Mouse (Mus musculus) layer of hippocampus, postnatal 25 days (tissue): ENCODE results near the gene Ezr. TPM values are rescaled to one million over a fixed set of nuclear protein-coding genes. Genes with fewer than 3 reads are reported as not detected.
A peak's percentile ranks its signal among the peaks of the same experiment; 100 is the strongest.
"Not testable (repeated sequence)": the region's sequence is repeated elsewhere in the genome, so short reads cannot be mapped to it uniquely, and the experiment has no call there.

Source experiments
- DNase-seq, 2 experiments: peaks; one replicate each; pipeline ENCODE4 v3.0.0; 2022; ENCODE audit warnings: mixed read lengths in 2 of 2, low spot score in 1 of 2; ENCODE audit errors: extremely low spot score in 1 of 2
- total RNA-seq, 2 experiments: library from RNA; stranded (reverse); gene quantifications; 2 replicates each; pipeline ENCODE4 v1.2.3; 2021

Gene Ezr
- total RNA-seq, 2 experiments from 2014 or later: 48.4 to 48.7 TPM

DNA sequence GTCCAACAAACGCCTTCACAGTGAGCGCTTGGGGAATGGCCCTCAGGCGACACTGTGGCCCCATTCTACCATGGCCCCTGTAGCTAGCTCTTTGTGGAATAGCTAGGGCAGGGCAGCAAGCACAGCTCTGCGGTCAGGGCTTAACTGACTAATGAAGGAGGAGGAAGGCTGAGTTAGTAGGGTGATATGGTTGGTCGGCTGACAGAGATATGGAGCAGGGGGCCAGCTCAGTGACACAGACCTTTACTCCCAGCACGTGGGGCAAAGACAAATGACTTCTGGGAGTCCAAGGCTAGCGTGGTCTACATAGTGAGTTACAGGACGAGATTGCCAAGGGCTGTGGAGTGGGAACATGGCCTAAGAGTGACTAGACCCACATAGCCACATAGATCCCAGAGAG is 51.5 kb downstream of the Ezr start:
- DNase-seq: no peak

DNA sequence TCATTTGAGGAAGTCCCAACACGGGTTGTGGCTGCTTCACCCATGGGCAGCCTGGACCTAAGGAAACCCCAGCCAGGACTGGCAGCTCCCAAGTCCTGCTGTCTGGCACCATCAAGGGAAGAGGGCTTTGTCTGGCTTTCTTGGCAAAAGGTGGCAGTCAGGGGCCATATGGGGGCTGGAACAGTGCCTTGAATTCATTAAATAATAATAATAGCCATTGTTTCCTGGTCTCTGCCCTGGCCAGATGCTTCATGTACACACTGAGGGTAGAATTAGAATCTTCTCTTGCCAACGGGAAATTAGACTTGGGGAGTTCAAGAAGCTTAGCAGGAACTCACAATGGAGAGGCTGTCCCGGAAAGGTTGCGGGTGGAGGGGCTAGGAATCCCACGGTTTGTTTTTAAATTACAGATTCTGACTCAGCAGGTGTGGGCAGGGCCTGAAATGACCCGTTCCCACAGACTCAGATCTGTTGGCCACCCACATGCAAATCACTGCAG is 53.3 kb downstream of the Ezr start:
- peak in 1 of 2 experiments; percentile 3 for DNase-seq

DNA sequence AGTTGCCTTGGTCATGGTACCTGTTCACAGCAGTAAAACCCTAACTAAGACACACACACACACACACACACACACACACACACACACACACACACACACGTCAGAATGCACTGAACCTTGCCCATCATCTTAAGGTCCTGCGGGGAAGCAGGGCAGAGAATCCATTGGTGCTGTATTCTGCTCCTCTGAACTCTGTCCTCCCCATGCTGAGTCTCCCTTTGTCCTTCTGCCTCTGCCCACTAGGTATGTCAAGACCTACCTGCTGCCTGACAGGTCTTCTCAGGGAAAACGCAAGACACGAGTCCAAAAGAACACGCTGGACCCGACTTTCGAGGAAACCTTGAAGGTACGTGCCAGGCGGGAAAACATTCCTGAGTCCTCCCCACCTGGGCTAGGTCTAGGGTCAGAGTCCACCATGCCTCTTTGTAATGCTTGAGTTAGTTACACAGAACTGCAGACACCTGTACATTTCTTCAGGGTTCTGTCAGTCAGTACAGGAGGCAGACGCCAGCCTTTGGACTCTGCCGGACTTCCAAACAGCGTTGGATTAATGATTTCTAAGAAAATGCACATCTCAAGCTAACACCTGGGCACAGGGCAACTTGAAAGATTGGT is 54.5 kb downstream of the Ezr start:
- no peak for DNase-seq

DNA sequence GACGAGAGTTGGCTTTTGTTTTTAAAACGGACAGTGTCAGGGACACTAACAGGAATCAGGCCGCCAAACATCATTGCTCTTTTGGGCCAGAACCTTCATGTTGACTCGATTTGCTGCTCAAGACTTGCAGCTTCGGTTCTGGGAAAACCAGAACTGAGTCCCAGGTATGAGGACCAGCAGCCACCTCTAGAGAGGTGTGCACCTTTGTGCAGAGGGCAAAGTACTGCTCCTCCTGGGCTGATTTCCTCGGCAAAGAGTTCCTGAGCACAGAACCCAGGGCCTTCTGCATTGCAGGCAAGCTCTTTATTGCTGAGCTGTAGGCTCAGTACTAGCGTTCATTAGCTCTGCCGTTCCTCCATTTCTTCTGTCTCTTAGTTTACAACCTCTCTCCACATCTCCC is 68.6 kb downstream of the Ezr start:
- DNase-seq: not testable (repeated sequence)

DNA sequence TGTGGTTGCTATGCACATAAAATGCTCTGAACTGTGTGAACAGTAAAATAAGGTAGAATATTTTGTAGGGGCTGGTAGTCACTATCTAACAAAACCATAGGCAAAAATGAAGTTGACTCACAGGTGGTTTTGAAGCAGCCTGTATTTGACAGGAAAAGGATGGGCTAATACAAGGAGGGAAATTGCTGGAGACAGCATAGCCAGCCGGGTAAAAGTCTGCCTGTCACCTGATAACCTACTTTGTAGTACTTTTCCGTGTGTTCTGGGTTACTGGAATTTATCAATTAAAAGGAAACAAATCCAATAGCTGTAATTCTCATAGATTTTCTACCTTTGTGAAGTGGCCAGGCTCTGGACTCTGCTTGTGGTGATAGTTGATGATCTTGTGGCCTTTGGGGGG is 69.1 kb downstream of the Ezr start:
- not testable (repeated sequence) for DNase-seq

DNA sequence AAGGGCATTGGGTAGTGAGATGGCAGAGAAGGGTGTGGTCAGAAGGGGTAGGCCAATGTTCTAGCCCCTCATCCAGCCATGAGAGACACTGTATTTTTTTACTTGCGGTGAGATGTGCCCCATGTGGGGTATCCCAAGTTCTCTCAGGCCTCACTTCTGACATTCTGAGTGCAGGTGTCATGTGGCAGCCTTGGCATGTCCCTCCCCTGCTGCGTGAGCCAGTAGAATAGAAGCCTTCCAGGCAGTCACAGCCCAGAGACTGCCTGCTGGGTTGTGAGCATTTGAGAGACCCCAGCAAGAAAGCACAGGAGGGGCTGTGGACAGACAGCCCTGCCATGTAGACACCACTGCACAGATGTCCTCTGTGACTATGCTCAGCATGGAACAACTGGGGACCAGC is 74.4 kb downstream of the Ezr start:
- not testable (repeated sequence) for DNase-seq

DNA sequence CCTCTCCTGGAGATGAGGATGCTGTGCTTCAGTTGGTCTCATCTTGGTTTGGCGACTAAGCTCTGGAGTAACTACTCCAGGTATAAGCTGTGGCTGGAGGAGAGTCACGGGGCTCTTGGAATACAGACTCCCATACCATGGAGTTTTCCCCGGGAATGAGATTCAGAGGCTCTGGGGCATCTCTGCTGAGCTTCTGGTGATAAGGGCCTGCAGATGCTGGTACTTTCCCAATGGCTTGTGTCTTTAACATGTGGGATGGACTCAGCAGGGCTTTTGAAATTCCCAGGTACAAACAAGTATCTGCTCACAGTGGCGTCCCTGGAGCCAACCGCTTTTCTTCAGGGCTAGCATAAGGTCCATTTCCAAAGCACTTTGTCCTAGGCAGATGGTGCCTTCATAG is 75.2 kb downstream of the Ezr start:
- not testable (repeated sequence) for DNase-seq

DNA sequence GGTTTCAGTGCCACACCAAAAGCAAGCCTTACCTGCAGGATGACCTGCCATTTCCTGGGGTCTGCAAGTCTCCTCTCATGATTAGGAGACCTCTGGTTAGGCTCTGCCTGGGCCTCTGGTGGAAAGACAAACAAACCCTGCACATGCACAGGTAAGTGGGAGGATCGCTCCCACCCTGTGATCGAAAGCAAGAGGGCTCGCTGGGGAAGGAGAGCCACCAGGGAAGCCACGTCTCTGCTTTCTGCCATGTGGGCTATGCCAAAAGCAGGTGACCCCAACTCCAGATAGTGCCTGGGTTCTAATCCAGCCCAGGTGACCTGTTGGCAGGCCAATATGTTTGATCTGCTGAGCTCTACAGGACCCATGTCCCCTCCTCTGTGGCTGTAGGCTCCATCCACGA is 76.1 kb downstream of the Ezr start:
- not testable (repeated sequence) for DNase-seq

DNA sequence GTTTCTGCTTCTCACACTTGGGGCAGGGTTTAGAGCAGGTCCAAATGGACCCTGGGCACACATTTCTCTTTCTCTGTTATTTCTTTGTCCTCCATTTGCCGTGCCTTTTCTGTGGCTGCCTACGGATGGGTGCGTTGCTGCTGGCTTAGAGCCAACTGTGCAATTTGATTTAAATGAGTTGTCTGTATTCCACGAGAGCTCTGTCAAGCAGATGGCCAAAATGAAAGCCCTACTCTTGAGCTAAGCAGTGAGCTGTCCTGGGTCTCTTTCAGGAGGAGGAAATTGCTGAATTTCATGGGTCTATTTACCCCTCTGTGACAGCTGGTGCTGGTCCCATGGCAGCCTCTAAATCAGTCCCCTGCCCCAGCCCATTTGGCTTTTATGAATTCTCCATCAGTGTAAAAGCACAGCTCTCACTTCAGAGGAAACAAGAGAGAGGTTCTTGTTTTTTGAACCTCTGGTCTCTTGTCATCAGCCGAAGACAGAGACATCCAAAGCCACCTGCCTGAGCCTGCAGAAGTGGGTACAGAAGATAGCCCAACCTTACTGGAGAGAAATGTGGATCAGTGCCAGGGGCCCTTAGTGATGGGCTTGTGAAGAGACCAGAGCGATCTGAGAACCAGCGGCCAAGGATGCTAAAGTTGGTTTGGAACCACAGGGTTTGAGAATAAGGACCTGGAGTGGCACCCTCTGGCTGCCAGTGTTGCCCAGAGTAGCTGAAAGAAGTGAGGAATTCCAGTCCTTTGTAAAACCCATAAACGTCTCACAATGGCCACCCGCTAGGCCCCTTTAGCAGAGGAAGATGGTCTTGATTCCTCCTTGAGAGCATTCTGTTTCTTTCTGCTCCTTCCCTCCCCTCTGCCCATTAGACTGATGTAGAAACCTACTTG is 79.0 kb downstream of the Ezr start:
- DNase-seq: not testable (repeated sequence)

DNA sequence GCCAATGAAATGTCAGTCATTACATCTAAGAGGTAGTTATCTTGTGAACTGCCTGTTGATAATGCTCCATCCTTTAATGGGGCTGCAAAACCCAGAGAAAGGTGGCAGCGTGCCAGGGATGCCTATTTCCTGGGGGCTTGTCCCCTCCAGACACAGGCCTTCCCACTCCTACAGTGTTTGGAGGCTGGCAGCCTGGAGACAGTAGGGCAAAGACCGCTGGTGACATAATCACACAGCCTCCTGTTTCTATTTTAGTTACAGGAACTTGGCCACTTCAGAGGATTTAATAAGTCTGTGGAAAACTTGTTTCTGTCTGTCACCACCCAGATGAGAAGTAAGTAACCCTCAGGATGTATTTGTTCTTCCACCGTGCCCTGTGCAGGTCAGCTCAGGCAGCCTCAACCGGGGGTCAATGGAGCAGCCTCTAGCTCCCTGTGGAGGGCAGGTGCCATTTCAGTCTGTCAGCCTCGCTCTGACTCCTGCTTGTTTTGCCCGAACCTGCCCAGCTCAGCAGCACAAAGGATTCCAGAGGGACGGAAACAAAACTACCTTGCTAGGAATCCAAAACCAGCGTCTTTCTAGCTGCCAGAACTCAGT is 79.9 kb downstream of the Ezr start:
- DNase-seq: not testable (repeated sequence)

DNA sequence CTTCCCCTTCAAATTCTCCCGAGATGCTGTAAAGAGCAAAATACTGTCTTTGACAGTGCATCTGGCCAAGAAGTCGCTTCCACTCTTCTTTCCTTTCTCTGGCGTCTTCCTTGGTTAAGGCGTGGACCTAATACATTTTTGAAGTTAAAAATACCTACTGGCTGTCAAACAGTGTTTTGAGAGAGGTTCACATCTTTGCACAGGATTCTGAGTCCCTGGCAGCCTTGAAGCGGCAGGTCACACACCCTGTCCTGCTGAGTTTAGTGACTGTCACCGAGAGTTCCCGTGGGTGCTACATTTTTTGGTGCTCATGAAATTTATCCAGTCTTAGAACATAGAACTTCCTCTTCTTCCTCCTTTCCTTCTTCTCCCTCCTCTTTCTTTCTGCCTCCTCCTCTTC is 82.5 kb downstream of the Ezr start:
- not testable (repeated sequence) for DNase-seq

DNA sequence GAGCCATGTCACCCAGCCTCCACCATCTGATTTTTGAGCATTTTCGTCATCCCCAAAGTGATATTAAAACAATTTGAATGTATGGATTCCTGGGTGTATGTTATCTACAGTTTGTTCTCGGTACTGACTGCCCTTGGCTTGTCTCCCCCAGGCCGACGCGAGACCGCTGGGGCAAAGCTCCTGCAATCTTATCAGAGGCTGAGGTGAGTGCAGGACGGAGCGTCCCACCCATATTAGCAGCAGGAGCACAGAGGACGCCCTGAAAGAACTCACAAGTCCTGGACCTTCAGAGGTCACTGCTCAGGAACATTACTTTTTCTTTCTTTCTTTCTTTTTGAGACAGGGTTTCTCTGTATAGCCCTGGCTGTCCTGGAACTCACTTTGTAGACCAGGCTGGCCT is 83.1 kb downstream of the Ezr start:
- not testable (repeated sequence) for DNase-seq

DNA sequence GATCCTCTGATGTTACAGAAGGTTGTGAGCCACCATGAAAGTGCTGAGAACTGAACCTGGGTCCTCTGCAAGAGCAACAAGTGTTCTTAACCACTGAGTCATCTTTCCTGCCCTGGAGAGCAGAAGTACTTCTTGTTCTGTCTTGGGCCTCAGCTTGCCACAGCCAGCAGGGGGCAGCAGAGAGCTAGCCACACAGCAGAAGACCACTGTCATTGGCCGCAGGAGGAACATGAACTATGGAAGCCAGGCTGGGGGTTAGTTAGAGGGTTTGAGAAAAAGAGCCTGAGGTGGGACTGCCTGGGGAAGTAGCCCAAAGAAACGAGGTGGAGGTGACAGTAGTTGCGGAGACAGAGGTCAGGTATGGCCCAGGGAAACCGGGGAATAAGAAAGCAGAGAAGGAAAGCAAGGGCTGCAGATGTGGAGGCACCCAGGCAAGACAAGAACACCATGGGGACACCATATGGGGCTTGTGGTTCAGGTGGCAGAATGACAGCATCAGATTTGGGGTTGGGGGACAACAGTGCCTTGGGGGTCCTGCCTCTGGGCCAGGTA is 85.3 kb downstream of the Ezr start:
- not testable (repeated sequence) for DNase-seq

DNA sequence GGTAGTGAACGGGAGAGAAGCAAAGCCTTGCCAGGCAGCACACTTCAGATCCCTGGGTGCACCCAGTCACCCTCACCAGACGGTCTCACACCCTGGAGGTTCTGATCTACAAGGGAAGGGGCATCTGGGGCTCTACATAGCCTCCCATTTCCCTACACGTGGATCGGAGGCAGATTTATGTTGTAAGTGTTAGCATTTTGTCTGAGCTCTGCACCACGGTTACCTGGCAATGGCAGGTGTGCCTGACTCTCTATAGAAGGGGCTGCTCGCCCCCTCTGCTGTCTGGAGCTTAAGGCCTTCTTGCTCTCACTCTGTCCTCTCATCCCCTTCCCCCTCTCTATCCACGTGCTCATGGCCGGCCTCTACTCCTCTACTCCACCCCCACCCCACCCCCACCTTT is 86.1 kb downstream of the Ezr start:
- DNase-seq: not testable (repeated sequence)

DNA sequence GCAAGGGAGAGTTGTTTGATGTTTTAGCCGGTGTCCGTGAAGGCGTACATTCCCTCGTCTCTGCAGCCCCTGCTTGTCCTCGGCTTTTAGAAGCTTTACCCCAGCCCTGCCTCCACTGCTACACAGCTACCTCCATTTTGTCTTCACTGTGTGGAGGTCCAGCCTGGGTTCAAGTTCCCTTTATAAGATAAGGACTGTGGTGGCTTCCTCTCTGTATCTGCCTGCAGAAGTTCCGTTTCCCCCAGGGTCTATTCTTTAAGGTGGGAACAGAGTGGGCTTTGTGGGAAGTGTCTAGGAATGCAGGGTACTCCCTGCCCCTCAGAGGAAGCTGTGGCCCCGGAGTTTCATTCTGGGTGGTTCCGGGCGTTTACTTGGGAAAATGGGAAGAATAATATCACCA is 86.9 kb downstream of the Ezr start:
- DNase-seq: not testable (repeated sequence)

DNA sequence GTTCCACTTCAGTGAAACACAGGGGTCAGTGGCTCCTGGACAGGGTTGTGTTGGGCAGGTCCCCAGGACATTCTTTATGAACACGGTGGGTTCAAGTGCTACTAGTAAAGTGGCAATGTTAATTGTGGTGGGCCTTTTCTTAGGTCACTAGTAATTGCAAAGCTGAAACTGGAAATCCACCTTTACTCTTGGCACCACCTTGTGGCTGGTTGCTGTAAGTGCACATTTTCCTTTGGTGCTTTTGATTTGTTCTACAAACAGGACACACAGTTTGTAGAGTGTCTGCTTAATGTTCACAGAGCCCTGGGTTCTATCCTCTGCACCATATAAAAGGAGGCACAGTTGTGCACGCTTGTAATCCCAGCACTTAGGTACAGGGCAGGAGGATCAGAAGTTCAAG is 91.0 kb downstream of the Ezr start:
- DNase-seq: peak; percentile 91 to 99

DNA sequence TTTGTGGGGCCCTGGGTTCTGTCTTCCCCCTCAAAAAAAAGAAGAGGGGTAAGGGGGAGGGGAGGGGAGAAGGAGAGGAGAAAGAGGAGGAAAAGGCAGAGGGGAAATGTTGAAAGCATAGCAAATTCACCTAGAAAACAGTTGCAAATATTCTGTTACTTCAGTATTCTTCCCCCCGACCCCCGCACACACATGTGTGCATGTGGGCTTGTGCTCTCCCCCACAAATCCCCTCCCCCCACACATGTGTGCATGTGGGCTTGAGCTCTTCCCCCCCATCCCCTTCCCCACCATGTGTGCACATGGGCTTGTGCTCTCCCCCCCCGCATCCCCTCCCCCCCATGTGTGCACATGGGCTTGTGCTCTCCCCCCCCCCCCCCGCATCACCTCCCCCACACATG is 93.2 kb downstream of the Ezr start:
- DNase-seq: not testable (repeated sequence)
